Mouse (Mus musculus): Measurements from ENCODE around the gene Icam1.
A peak's percentile ranks its signal among the peaks of the same experiment; 100 is the strongest.
"Not testable (repeated sequence)": the region's sequence is repeated elsewhere in the genome, so short reads cannot be mapped to it uniquely, and the experiment has no call there.

Gene Icam1

GRCm38 (mm10) chr9:20995069-20995468, 20.7 kb upstream of the Icam1 start:
- no peak for DNase-seq

DNA sequence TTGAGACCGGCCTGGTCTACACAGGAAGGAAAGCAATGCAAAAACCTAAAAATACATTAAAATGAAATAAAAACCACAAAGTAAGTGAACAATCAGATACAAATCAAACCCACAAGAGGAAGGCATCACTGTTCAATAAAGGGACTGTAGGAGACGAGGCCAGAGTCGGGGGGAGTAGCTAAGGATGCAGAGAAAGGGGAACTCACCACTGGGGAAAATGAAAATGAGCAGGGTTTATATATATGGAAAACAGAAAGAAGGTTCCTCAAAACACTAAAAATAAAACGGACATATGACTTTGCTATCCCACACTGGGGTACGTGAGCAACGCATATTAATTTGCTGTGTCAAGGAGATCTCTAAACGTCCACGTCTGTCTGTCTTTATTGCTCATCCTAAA, 18.7 kb upstream of the Icam1 start:
- no peak for DNase-seq

GRCm38 (mm10) chr9:20998337-20998736, 17.4 kb upstream of the Icam1 start:
- not testable (repeated sequence) for DNase-seq

GRCm38 (mm10) chr9:21000811-21001210, 15.0 kb upstream of the Icam1 start:
- no peak for DNase-seq

- DNase-seq: no peak
These were observed 14.1 kb upstream of the Icam1 start for GRCm38 (mm10) chr9:21001651-21002200.

GRCm38 (mm10) chr9:21002270-21002626, 13.5 kb upstream of the Icam1 start:
- no peak for DNase-seq

- peak; percentile 89 for DNase-seq
These were observed 12.9 kb upstream of the Icam1 start, which contains the start of gene Mrpl4 for GRCm38 (mm10) chr9:21002627-21003551. Gene Mrpl4, plus strand, starts transcription at chr9:21002738.

GRCm38 (mm10) chr9:21007313-21007952, 8.4 kb upstream of the Icam1 start:
- no peak for DNase-seq

DNA sequence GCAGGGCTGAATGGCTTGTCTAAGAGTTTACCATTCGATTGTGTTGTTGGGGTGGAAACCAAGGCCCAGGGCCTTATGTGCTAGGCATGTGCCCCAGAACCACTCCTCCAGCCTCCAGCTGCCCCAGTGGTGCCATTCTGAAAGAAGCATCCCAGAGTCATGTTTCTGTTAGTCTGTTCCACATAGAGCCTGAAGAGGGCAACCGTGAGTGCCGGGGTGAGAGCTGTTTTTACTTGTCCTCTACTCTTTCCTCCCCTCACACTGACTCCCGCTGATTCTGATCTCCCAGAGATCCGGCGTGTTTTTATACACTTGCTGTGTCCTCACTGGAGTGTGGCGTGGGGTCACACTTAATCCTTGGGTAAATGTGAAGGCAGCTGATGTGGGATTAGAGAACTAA, 7.8 kb upstream of the Icam1 start:
- no peak for DNase-seq

- DNase-seq: no peak
These were observed 5.4 kb upstream of the Icam1 start for GRCm38 (mm10) chr9:21010362-21010761.

GRCm38 (mm10) chr9:21010939-21011541, 4.7 kb upstream of the Icam1 start:
- not testable (repeated sequence) for DNase-seq

GRCm38 (mm10) chr9:21011846-21012312, 3.9 kb upstream of the Icam1 start:
- DNase-seq: no peak

GRCm38 (mm10) chr9:21012368-21012767, 3.4 kb upstream of the Icam1 start:
- DNase-seq: no peak

- peak; percentile 85 for DNase-seq
These were observed 854 bp upstream of the Icam1 start for GRCm38 (mm10) chr9:21014691-21015570.

GRCm38 (mm10) chr9:21016331-21017176, 769 bp downstream of the Icam1 start:
- no peak for DNase-seq

GRCm38 (mm10) chr9:21017177-21017575, 1.4 kb downstream of the Icam1 start:
- no peak for DNase-seq

DNA sequence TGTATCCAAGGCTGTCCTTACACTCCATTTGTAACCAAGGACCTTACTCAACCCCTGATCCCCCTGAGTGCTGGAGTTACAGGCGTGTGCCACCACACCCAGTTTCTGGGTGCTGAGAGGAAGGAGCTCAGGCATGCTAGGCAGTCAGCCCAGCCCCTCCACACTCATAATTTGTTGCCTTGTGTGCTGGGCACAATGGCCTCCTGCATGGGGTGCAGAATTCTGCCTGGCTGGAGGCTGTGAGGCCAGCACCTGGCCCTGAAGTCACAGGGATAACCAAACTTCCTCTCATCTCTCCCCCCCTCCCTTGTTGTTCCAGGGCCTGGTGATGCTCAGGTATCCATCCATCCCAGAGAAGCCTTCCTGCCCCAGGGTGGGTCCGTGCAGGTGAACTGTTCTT, 2.8 kb downstream of the Icam1 start:
- no peak for DNase-seq

- no peak for DNase-seq
These were observed 5.6 kb downstream of the Icam1 start for GRCm38 (mm10) chr9:21021363-21021762.

DNA sequence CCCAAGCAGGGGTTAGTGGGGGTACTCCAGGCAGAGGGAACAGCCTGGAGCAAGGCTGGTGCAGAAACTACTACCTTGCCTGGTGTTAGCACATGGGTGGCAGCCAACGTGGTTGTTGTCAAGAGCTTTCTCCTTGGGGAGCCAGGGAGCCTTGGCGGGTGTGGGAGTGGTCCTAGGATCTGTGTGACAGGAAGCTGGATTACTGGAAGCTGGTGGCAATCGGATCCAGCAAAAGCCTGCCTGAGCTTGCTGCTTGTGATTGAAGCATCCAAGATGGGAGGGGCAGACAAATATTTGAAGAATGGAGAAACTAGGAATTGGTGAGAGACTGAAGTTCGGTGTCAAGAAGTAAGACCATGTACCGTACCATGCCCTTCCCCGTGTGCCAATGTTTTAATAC, 6.5 kb downstream of the Icam1 start:
- no peak for DNase-seq

DNA sequence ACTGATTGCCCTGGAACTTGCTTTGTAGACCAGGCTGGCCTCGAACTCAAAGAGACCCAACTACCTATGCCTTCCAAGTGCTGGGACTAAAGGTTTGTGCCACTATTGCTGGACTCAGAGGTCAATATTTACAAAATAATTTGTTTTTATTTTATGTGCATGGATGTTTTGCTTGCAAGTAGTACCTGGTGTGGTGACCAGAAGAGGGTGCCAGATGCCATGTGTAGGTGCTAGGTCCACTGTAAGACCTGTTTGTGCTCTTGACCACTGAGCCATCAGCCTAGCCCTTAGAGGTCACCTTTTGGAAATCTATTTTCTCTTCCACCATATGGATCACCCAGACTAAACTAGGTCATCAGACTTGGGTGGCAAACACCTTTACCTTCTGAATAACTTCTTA, 6.9 kb downstream of the Icam1 start:
- no peak for DNase-seq

DNA sequence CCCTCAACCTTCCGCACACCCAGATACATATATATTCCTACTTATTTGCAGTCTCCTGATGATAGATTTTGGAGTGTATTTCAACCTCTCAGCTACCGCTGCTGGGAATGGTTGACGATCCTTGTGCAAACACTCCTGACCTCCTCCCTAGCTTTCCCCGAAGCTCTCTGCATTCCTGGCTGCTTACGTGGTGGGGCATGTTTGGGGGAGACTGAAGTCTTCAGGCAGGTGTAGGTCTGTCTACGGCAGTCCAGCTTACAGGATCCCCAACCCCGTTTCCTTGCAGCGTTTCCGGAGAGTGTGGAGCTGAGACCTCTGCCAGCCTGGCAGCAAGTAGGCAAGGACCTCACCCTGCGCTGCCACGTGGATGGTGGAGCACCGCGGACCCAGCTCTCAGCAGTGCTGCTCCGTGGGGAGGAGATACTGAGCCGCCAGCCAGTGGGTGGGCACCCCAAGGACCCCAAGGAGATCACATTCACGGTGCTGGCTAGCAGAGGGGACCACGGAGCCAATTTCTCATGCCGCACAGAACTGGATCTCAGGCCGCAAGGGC, 9.5 kb downstream of the Icam1 start:
- no peak for DNase-seq

Measured in layer of hippocampus, adult 9-11 months (tissue).